Mouse (Mus musculus): ENCODE data around the gene 2810408A11Rik. TPM values are rescaled to one million over a fixed set of nuclear protein-coding genes. Genes with fewer than 3 reads are reported as not detected.

2810408A11Rik gene
- polyA plus RNA-seq, 1 experiment: 13.1 TPM

- Histone ChIP-seq H3K36me3 (ENCODE audit: control insufficient read depth, insufficient read depth, low read length, poor library complexity, severe bottlenecking) (no peaks in the 10 kb centered on the region), H3K9ac (ENCODE audit: low read depth, poor library complexity, severe bottlenecking) (no peak overlapping the region), H3K27me3 (ENCODE audit: control insufficient read depth, insufficient read depth, low read length, poor library complexity, severe bottlenecking) (no peaks in the 10 kb centered on the region), H3K27ac (ENCODE audit: insufficient read depth, low read length) (no peak overlapping the region), H3K9me3 (replicated peaks; ENCODE audit: control insufficient read depth, insufficient read depth, low read length, poor library complexity, severe bottlenecking) (no peaks in the 10 kb centered on the region), H3K4me3 (ENCODE audit: low read depth, low read length) (no peak overlapping the region), H3K4me1 (ENCODE audit: control insufficient read depth, insufficient read depth, low read length) (peaks cover 3% of the 10 kb centered on the region)
- TF ChIP-seq CTCF (IDR thresholded peaks at IDR 0.05; ENCODE audit: low read depth, low read length): no peak
- TF ChIP-seq POLR2A (IDR thresholded peaks at IDR 0.05; ENCODE audit: insufficient read depth, low read length): no peak
- TF ChIP-seq EP300 (IDR thresholded peaks at IDR 0.05; ENCODE audit: insufficient read depth, low read depth, low read length): no peak
Measured at GRCm38 (mm10) chr11:69891482-69891881, 9.3 kb downstream of the 2810408A11Rik start.

GRCm38 (mm10) chr11:69886907-69887635, 13.7 kb downstream of the 2810408A11Rik start:
- Histone ChIP-seq H3K27me3 (ENCODE audit: control insufficient read depth, insufficient read depth, low read length, poor library complexity, severe bottlenecking) (no peaks in the 10 kb centered on the region), H3K27ac (ENCODE audit: insufficient read depth, low read length) (no peak overlapping the region), H3K4me3 (ENCODE audit: low read depth, low read length) (no peak overlapping the region), H3K4me1 (ENCODE audit: control insufficient read depth, insufficient read depth, low read length) (no peaks in the 10 kb centered on the region), H3K9me3 (replicated peaks; ENCODE audit: control insufficient read depth, insufficient read depth, low read length, poor library complexity, severe bottlenecking) (no peaks in the 10 kb centered on the region), H3K9ac (ENCODE audit: low read depth, poor library complexity, severe bottlenecking) (no peak overlapping the region), H3K36me3 (ENCODE audit: control insufficient read depth, insufficient read depth, low read length, poor library complexity, severe bottlenecking) (no peaks in the 10 kb centered on the region)
- TF ChIP-seq CTCF (IDR thresholded peaks at IDR 0.05; ENCODE audit: low read depth, low read length): peak; percentile 60
- TF ChIP-seq POLR2A (IDR thresholded peaks at IDR 0.05; ENCODE audit: insufficient read depth, low read length): no peak
- TF ChIP-seq EP300 (IDR thresholded peaks at IDR 0.05; ENCODE audit: insufficient read depth, low read depth, low read length): no peak

- TF ChIP-seq POLR2A (IDR thresholded peaks at IDR 0.05; ENCODE audit: insufficient read depth, low read length) (no peak), EP300 (IDR thresholded peaks at IDR 0.05; ENCODE audit: insufficient read depth, low read depth, low read length) (no peak), CTCF (IDR thresholded peaks at IDR 0.05; ENCODE audit: low read depth, low read length) (no peak)
- Histone ChIP-seq H3K4me1 (ENCODE audit: control insufficient read depth, insufficient read depth, low read length) (no peaks in the 10 kb centered on the region), H3K27ac (ENCODE audit: insufficient read depth, low read length) (no peak overlapping the region), H3K27me3 (ENCODE audit: control insufficient read depth, insufficient read depth, low read length, poor library complexity, severe bottlenecking) (no peaks in the 10 kb centered on the region), H3K36me3 (ENCODE audit: control insufficient read depth, insufficient read depth, low read length, poor library complexity, severe bottlenecking) (no peaks in the 10 kb centered on the region), H3K9ac (ENCODE audit: low read depth, poor library complexity, severe bottlenecking) (no peak overlapping the region), H3K9me3 (replicated peaks; ENCODE audit: control insufficient read depth, insufficient read depth, low read length, poor library complexity, severe bottlenecking) (no peaks in the 10 kb centered on the region), H3K4me3 (ENCODE audit: low read depth, low read length) (no peak overlapping the region)
Measured at GRCm38 (mm10) chr11:69884663-69885062, 16.1 kb downstream of the 2810408A11Rik start.

GRCm38 (mm10) chr11:69884240-69884639, 16.5 kb downstream of the 2810408A11Rik start:
- no peak overlapping the region for H3K27ac ChIP-seq (ENCODE audit: insufficient read depth, low read length)
- H3K9me3 ChIP-seq (replicated peaks; ENCODE audit: control insufficient read depth, insufficient read depth, low read length, poor library complexity, severe bottlenecking): no peaks in the 10 kb centered on the region
- H3K4me3 ChIP-seq (ENCODE audit: low read depth, low read length): no peak overlapping the region
- no peak overlapping the region for H3K9ac ChIP-seq (ENCODE audit: low read depth, poor library complexity, severe bottlenecking)
- H3K27me3 ChIP-seq (ENCODE audit: control insufficient read depth, insufficient read depth, low read length, poor library complexity, severe bottlenecking): no peaks in the 10 kb centered on the region
- H3K4me1 ChIP-seq (ENCODE audit: control insufficient read depth, insufficient read depth, low read length): no peaks in the 10 kb centered on the region
- H3K36me3 ChIP-seq (ENCODE audit: control insufficient read depth, insufficient read depth, low read length, poor library complexity, severe bottlenecking): no peaks in the 10 kb centered on the region
- TF ChIP-seq EP300 (IDR thresholded peaks at IDR 0.05; ENCODE audit: insufficient read depth, low read depth, low read length) (no peak), CTCF (IDR thresholded peaks at IDR 0.05; ENCODE audit: low read depth, low read length) (no peak)

GRCm38 (mm10) chr11:69883527-69884151, 17.1 kb downstream of the 2810408A11Rik start:
- Histone ChIP-seq H3K9me3 (replicated peaks; ENCODE audit: control insufficient read depth, insufficient read depth, low read length, poor library complexity, severe bottlenecking) (no peaks in the 10 kb centered on the region), H3K4me1 (ENCODE audit: control insufficient read depth, insufficient read depth, low read length) (no peaks in the 10 kb centered on the region), H3K9ac (ENCODE audit: low read depth, poor library complexity, severe bottlenecking) (no peak overlapping the region), H3K36me3 (ENCODE audit: control insufficient read depth, insufficient read depth, low read length, poor library complexity, severe bottlenecking) (no peaks in the 10 kb centered on the region), H3K27me3 (ENCODE audit: control insufficient read depth, insufficient read depth, low read length, poor library complexity, severe bottlenecking) (no peaks in the 10 kb centered on the region), H3K27ac (ENCODE audit: insufficient read depth, low read length) (no peak overlapping the region), H3K4me3 (ENCODE audit: low read depth, low read length) (no peak overlapping the region)
- no peak for TF ChIP-seq POLR2A (IDR thresholded peaks at IDR 0.05; ENCODE audit: insufficient read depth, low read length)
- TF ChIP-seq CTCF (IDR thresholded peaks at IDR 0.05; ENCODE audit: low read depth, low read length): no peak
- no peak for TF ChIP-seq EP300 (IDR thresholded peaks at IDR 0.05; ENCODE audit: insufficient read depth, low read depth, low read length)

- H3K9ac ChIP-seq (ENCODE audit: low read depth, poor library complexity, severe bottlenecking): no peak overlapping the region
- H3K9me3 ChIP-seq (replicated peaks; ENCODE audit: control insufficient read depth, insufficient read depth, low read length, poor library complexity, severe bottlenecking): no peaks in the 10 kb centered on the region
- no peak overlapping the region for H3K4me3 ChIP-seq (ENCODE audit: low read depth, low read length)
- H3K27me3 ChIP-seq (ENCODE audit: control insufficient read depth, insufficient read depth, low read length, poor library complexity, severe bottlenecking): no peaks in the 10 kb centered on the region
- peaks cover 1% of the 10 kb centered on the region for H3K4me1 ChIP-seq (ENCODE audit: control insufficient read depth, insufficient read depth, low read length)
- H3K27ac ChIP-seq (ENCODE audit: insufficient read depth, low read length): no peak overlapping the region
- peak; percentile 88 for TF ChIP-seq CTCF (IDR thresholded peaks at IDR 0.05; ENCODE audit: low read depth, low read length)
- no peak for TF ChIP-seq POLR2A (IDR thresholded peaks at IDR 0.05; ENCODE audit: insufficient read depth, low read length)
- no peaks in the 10 kb centered on the region for H3K36me3 ChIP-seq (ENCODE audit: control insufficient read depth, insufficient read depth, low read length, poor library complexity, severe bottlenecking)
Measured at GRCm38 (mm10) chr11:69883066-69883465, 17.7 kb downstream of the 2810408A11Rik start.
